Mouse (Mus musculus) lung, embryonic 14.5 days (tissue): ENCODE data around the gene Prp2. TPM values are rescaled to one million over a fixed set of nuclear protein-coding genes. Genes with fewer than 3 reads are reported as not detected.
"Not testable (repeated sequence)": the region's sequence is repeated elsewhere in the genome, so short reads cannot be mapped to it uniquely, and the experiment has no call there.

Experiments used
- ATAC-seq: fragments of 200-750 bp; cut with Nextera tagmentation; 2 replicates; pipeline ENCODE4 v1.8.0; 2017; ENCODE audit warnings: mild to moderate bottlenecking, moderate TSS enrichment, moderate library complexity; ENCODE audit not compliant: insufficient read depth
- DNase-seq: peaks from one replicate; pipeline ENCODE4 v3.0.0-alpha.2; 2015
- H3K27ac ChIP-seq: fragments of 300-500 bp; sonication (generic); 2 replicates; pipeline ENCODE4 v1.5.1; 2014; ENCODE audit warnings: low read depth, mild to moderate bottlenecking, moderate library complexity
- H3K27me3 ChIP-seq: fragments of 300-500 bp; sonication (generic); 2 replicates; pipeline ENCODE4 v1.6.1; 2014; ENCODE audit warnings: low read length, control low read depth; ENCODE audit not compliant: insufficient read depth
- H3K36me3 ChIP-seq: fragments of 300-500 bp; sonication (generic); 2 replicates; pipeline ENCODE4 v1.6.1; 2014; ENCODE audit warnings: control low read depth; ENCODE audit not compliant: insufficient read depth
- H3K4me1 ChIP-seq: fragments of 300-500 bp; sonication (generic); 2 replicates; pipeline ENCODE4 v1.6.1; 2014; ENCODE audit warnings: antibody characterized with exemption, control low read depth; ENCODE audit not compliant: insufficient read depth
- H3K4me2 ChIP-seq: fragments of 300-500 bp; sonication (generic); 2 replicates; pipeline ENCODE4 v1.6.1; 2014; ENCODE audit warnings: mild to moderate bottlenecking
- H3K4me3 ChIP-seq: fragments of 300-500 bp; sonication (generic); 2 replicates; pipeline ENCODE4 v1.5.1; 2014; ENCODE audit warnings: low read depth, low read length
- H3K9ac ChIP-seq: fragments of 300-500 bp; sonication (generic); 2 replicates; pipeline ENCODE4 v1.6.1; 2014
- H3K9me3 ChIP-seq: fragments of 300-500 bp; sonication (generic); 2 replicates; pipeline ENCODE4 v1.6.1; 2016; ENCODE audit warnings: low read depth, low read length, control low read depth
- CTCF ChIP-seq: IDR thresholded peaks from 2 replicates; pipeline ENCODE4 v1.5.1; 2016; ENCODE audit warnings: antibody characterized with exemption, low read depth
- WGBS: fragments of 180-500 bp; shearing (Covaris S2); extraction: QIAGEN DNeasy Blood & Tissue Kit; methylation state at CpG from one replicate; pipeline ENCODE4 v1.1.7; 2014; 5-methylcytosine and 5-hydroxymethylcytosine counted together
- polyA plus RNA-seq: library from polyadenylated mRNA; unstranded; fragments of >200 nt; fragmentation: Nextera tagmentation; extraction: Ambion mirVana; gene quantifications from 2 replicates; pipeline ENCODE4 v1.2.1, GENCODE M21; 2014

Gene Prp2
- polyA plus RNA-seq, result not detected in 2 replicates

DNA sequence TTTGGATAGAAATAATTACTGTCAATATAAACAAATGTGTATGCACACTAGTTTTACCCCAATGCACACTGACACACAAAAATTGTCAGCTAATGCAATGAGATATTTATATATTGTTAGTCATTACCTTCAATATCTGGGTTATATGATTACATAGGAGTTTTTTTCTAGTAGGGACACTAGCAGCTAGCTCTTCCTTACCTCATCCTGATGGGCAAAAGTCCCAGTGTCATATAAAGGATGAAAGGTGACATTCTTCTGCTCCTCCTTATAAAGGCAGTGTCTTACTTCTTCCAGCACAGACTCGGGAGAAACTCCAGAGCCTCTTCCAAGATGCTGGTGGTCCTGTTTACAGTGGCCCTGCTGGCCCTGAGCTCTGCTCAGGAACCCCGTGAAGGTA, at the start of gene Prp2:
TSS of gene Prp2 (plus strand) at position 301 of the 400 bp plus-strand sequence.
- not testable (repeated sequence) for H3K9me3 ChIP-seq, H3K4me2 ChIP-seq, H3K36me3 ChIP-seq, H3K27ac ChIP-seq, H3K4me1 ChIP-seq, H3K9ac ChIP-seq, H3K27me3 ChIP-seq, ATAC-seq, H3K4me3 ChIP-seq, DNase-seq
- 72% methylated on average over 2 of the region's 2 CpGs for WGBS

DNA sequence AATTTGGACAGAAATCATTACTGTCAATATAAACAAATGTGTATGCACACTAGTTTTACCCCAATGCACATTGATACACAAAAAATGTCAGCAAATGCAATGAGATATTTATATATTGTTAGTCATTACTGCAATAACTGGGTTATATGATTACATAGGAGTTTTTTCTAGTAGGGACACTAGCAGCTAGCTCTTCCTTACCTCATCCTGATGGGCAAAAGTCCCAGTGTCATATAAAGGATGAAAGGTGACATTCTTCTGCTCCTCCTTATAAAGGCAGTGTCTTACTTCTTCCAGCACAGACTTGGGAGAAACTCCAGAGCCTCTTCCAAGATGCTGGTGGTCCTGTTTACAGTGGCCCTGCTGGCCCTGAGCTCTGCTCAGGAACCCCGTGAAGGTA, 26.2 kb upstream of the Prp2 start, which contains the start of gene Prh1:
TSS of gene Prh1 (plus strand) at position 301 of the 400 bp plus-strand sequence.
- H3K36me3 ChIP-seq, H3K4me3 ChIP-seq, DNase-seq, H3K4me1 ChIP-seq, H3K27ac ChIP-seq, H3K27me3 ChIP-seq, H3K9ac ChIP-seq, H3K9me3 ChIP-seq, ATAC-seq, H3K4me2 ChIP-seq: not testable (repeated sequence)
- WGBS, result 83% methylated on average over 1 of the region's 1 CpGs

DNA sequence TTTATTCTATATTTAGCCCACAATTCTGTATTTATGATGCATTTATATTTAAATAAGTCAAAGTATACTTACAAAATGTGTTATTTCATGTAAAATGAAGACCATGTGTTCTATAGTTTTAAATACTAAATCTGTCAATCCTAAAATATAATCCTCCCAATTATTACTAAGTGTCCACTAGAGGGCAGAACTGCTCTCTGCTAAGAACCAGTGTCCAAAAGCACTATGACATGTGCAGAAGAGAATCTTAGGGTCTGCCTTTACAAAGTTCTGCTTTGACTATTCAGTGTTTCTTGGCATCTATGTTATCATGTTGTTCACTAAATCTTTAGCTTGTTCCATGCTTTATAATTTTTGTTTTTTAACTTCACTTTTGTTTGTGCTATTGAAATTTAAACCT, 53.7 kb downstream of the Prp2 start:
- no peaks in the 10 kb centered on the region for H3K27me3 ChIP-seq
- H3K4me3 ChIP-seq, result no peak overlapping the region
- no peaks in the 10 kb centered on the region for H3K36me3 ChIP-seq
- TF ChIP-seq CTCF, result peak; percentile 55
- no peak overlapping the region for H3K4me2 ChIP-seq
- H3K27ac ChIP-seq, result no peak overlapping the region
- ATAC-seq (no peak), DNase-seq (peak; percentile 59)
- H3K4me1 ChIP-seq, result no peaks in the 10 kb centered on the region
- H3K9me3 ChIP-seq, result no peaks in the 10 kb centered on the region
- no peak overlapping the region for H3K9ac ChIP-seq

Other genes with a start within 250 kb of the Prp2 start
- gene Gm8882, start 231.8 kb upstream of the Prp2 start, polyA plus RNA-seq, result not detected in 2 replicates
- gene Prh1, start 26.1 kb upstream of the Prp2 start, polyA plus RNA-seq, result not detected in 2 replicates
- not detected in 2 replicates for gene A630073D07Rik, start 55.6 kb downstream of the Prp2 start, polyA plus RNA-seq
- gene Tas2r120, start 61.0 kb downstream of the Prp2 start, polyA plus RNA-seq, result not detected in 2 replicates
- gene Tas2r121, start 105.1 kb downstream of the Prp2 start, polyA plus RNA-seq, result not detected in 2 replicates
- not detected in 2 replicates for gene Tas2r122, start 116.0 kb downstream of the Prp2 start, polyA plus RNA-seq
- gene Tas2r115, start 142.1 kb downstream of the Prp2 start, polyA plus RNA-seq, result not detected in 2 replicates
- gene Tas2r124, start 158.8 kb downstream of the Prp2 start, polyA plus RNA-seq, result not detected in 2 replicates
- gene Tas2r102, start 166.2 kb downstream of the Prp2 start, polyA plus RNA-seq, result not detected in 2 replicates
- not detected in 2 replicates for gene Tas2r136, start 182.2 kb downstream of the Prp2 start, polyA plus RNA-seq
- not detected in 2 replicates for gene Tas2r117, start 206.9 kb downstream of the Prp2 start, polyA plus RNA-seq